ENCODE assay signal across 33 mouse cellular contexts in genomic region chr10:21943145-21943700, GRCm38 (mm10).
"Had no signal": no experiment of that assay in that cellular context is flagged by ENCODE, and none has a peak within 500 bp of the region (broad histone marks: within the 10 kb centered on the region; RNA-seq: fewer than 3 reads in every experiment).

No protein-coding gene starts in this region.

- DNase-seq: left cerebral cortex, postnatal 4 days; liver; liver, embryonic 13.5 days; liver, postnatal 0 days; lung, adult 18-20 months; lung, adult 2 months; lung, embryonic 14.5 days; lung, postnatal 10 days; lung, postnatal 14 days; lung, postnatal 36 days; lung, postnatal 4 days; midbrain, embryonic 14.5 days had no signal

- H3K27me3 ChIP-seq: limb, embryonic 12.5 days; limb, embryonic 13.5 days; limb, embryonic 15.5 days; liver, embryonic 12.5 days; liver, embryonic 13.5 days; liver, embryonic 15.5 days; lung, embryonic 15.5 days; megakaryocyte, embryonic 14.5 days; midbrain, embryonic 12.5 days; midbrain, embryonic 13.5 days; midbrain, embryonic 15.5 days; neural tube, embryonic 12.5 days; neural tube, embryonic 13.5 days had no signal

- H3K4me1 ChIP-seq: limb, embryonic 10.5 days; liver, embryonic 12.5 days; liver, embryonic 13.5 days; liver, embryonic 15.5 days; megakaryocyte, embryonic 14.5 days; midbrain, embryonic 10.5 days; midbrain, embryonic 12.5 days; midbrain, embryonic 13.5 days; midbrain, embryonic 15.5 days; neural tube, embryonic 12.5 days; neural tube, embryonic 13.5 days had no signal

- H3K36me3 ChIP-seq: limb, embryonic 10.5 days; limb, embryonic 12.5 days; limb, embryonic 13.5 days; limb, embryonic 15.5 days; liver, embryonic 12.5 days; liver, embryonic 13.5 days; liver, embryonic 15.5 days; lung, embryonic 15.5 days; midbrain, embryonic 10.5 days; midbrain, embryonic 12.5 days; midbrain, embryonic 13.5 days; midbrain, embryonic 15.5 days; neural tube, embryonic 12.5 days; neural tube, embryonic 13.5 days had no signal

- H3K9ac ChIP-seq: limb, embryonic 12.5 days; limb, embryonic 13.5 days; limb, embryonic 15.5 days; liver, embryonic 12.5 days; liver, embryonic 13.5 days; liver, embryonic 14.5 days; liver, embryonic 15.5 days; liver, postnatal 0 days; lung, embryonic 14.5 days; lung, embryonic 15.5 days; midbrain, embryonic 12.5 days; midbrain, embryonic 13.5 days; midbrain, embryonic 15.5 days; neural tube, embryonic 12.5 days; neural tube, embryonic 13.5 days had no signal

- H3K9me3 ChIP-seq: limb, embryonic 10.5 days; limb, embryonic 13.5 days; limb, embryonic 15.5 days; liver, embryonic 12.5 days; liver, embryonic 13.5 days; liver, embryonic 15.5 days; lung, embryonic 15.5 days; midbrain, embryonic 10.5 days; midbrain, embryonic 12.5 days; midbrain, embryonic 13.5 days; midbrain, embryonic 15.5 days; neural tube, embryonic 12.5 days; neural tube, embryonic 13.5 days had no signal

- ATAC-seq: liver, embryonic 12.5 days; liver, postnatal 0 days; lung, postnatal 0 days; midbrain, embryonic 13.5 days; midbrain, embryonic 15.5 days; midbrain, embryonic 16.5 days had no signal

- H3K4me2 ChIP-seq: limb, embryonic 12.5 days; limb, embryonic 13.5 days; limb, embryonic 15.5 days; liver, embryonic 11.5 days; liver, embryonic 12.5 days; liver, embryonic 13.5 days; liver, embryonic 15.5 days; lung, embryonic 14.5 days; lung, embryonic 15.5 days; midbrain, embryonic 11.5 days; midbrain, embryonic 12.5 days; midbrain, embryonic 13.5 days; midbrain, embryonic 15.5 days; neural tube, embryonic 12.5 days; neural tube, embryonic 13.5 days had no signal

- H3K27ac ChIP-seq: limb, embryonic 10.5 days; limb, embryonic 12.5 days; limb, embryonic 13.5 days; limb, embryonic 15.5 days; liver, embryonic 12.5 days; liver, embryonic 13.5 days; liver, embryonic 14.5 days; liver, embryonic 15.5 days; lung, embryonic 15.5 days; macrophage; midbrain, embryonic 10.5 days; midbrain, embryonic 12.5 days; midbrain, embryonic 13.5 days; midbrain, embryonic 15.5 days; neural tube, embryonic 12.5 days; neural tube, embryonic 13.5 days had no signal

- H3K4me3 ChIP-seq: limb, embryonic 10.5 days; limb, embryonic 12.5 days; limb, embryonic 13.5 days; limb, embryonic 15.5 days; liver, embryonic 12.5 days; liver, embryonic 13.5 days; liver, embryonic 15.5 days; lung, embryonic 15.5 days; megakaryocyte, embryonic 14.5 days; midbrain, embryonic 10.5 days; midbrain, embryonic 12.5 days; midbrain, embryonic 13.5 days; midbrain, embryonic 15.5 days; myocyte; neural tube, embryonic 12.5 days; neural tube, embryonic 13.5 days had no signal
